Mouse (Mus musculus): ENCODE results near the gene Pdzrn4. TPM values are rescaled to one million over a fixed set of nuclear protein-coding genes. Genes with fewer than 3 reads are reported as not detected.

Pdzrn4 gene
- total and polyA plus RNA-seq, 2 experiments from 2014 or later: 14.6 to 23.0 TPM

DNA sequence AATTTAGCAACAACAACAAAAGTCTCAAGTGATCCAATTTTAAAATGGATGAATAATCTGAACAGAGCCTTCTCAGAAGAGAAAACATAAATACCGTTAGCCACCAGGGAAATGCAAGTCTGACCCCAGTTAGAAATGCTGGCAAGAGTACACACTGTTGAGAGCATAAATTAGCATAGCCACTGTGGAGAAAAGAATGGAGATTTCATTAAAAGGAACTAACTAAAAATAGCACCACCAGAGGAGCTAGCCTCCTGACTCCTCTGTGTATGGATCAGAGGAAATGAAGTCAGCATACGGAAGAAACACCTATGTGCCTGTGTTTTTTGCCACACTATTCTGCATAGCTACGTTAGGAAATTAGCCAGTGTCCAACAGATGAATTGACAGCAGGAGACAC lies 409.3 kb downstream of the Pdzrn4 start:
- Histone ChIP-seq H3K4me2 (ENCODE audit: low read depth, low read length, poor library complexity, severe bottlenecking) (no peak overlapping the region), H3K4me1 (ENCODE audit: insufficient read depth, low read length) (no peaks in the 10 kb centered on the region), H3K27me3 (ENCODE audit: insufficient read depth, low read length) (no peaks in the 10 kb centered on the region), H3K4me3 (ENCODE audit: low read depth, low read length) (no peak overlapping the region), H3K9me3 (ENCODE audit: low read length) (no peaks in the 10 kb centered on the region), H3K9ac (replicated peaks; ENCODE audit: low read length, poor library complexity, severe bottlenecking) (no peak overlapping the region), H3K36me3 (ENCODE audit: insufficient read depth, low read length) (no peaks in the 10 kb centered on the region), H3K27ac (ENCODE audit: low read depth, low read length) (no peak overlapping the region)
- 16% methylated on average over 3 of the region's 3 CpGs for WGBS
- no peak for ATAC-seq (ENCODE audit: low FRiP score)
- 0 out of 2 replicates have a peak, but pooled peaks have one; percentile 8 for TF ChIP-seq CTCF (IDR thresholded peaks at IDR 0.05)
- DNase-seq (ENCODE audit: low spot score): peak; percentile 40

DNA sequence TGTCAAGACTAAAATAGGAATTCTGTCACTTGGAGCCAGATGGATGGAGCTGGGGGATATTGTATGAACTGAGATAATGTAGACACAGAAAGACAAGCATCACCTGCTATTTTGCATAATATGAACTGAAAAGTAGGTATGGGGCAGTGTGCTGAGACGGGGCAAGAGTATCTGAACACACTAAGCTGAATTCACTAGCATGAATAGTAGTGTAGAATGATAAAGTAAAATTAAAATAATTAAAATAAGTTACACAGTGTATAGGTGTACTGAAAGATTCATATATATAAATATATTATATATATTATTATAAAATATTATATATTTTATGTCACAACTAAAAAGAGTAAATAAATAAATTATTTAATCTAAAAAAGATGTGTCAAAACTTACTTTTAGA lies 409.7 kb downstream of the Pdzrn4 start:
- H3K4me1 ChIP-seq (ENCODE audit: insufficient read depth, low read length): no peaks in the 10 kb centered on the region
- H3K4me3 ChIP-seq (ENCODE audit: low read depth, low read length): no peak overlapping the region
- H3K27me3 ChIP-seq (ENCODE audit: insufficient read depth, low read length): no peaks in the 10 kb centered on the region
- no peak for TF ChIP-seq CTCF (IDR thresholded peaks at IDR 0.05)
- ATAC-seq (ENCODE audit: low FRiP score) (no peak), DNase-seq (ENCODE audit: low spot score) (no peak)
- H3K9me3 ChIP-seq (ENCODE audit: low read length): no peaks in the 10 kb centered on the region
- H3K4me2 ChIP-seq (ENCODE audit: low read depth, low read length, poor library complexity, severe bottlenecking): no peak overlapping the region
- H3K27ac ChIP-seq (ENCODE audit: low read depth, low read length): no peak overlapping the region
- H3K36me3 ChIP-seq (ENCODE audit: insufficient read depth, low read length): no peaks in the 10 kb centered on the region
- 22% methylated on average over 1 of the region's 1 CpGs for WGBS
- no peak overlapping the region for H3K9ac ChIP-seq (replicated peaks; ENCODE audit: low read length, poor library complexity, severe bottlenecking)

All from midbrain, postnatal 0 days (tissue).